Mouse (Mus musculus) thymus, adult 2 months (tissue): Measurements from ENCODE around the gene Gria1.

Experiments
- CTCF ChIP-seq: fragments of 200-500 bp; IDR thresholded peaks from 2 replicates; pipeline ENCODE4 v1.5.1; 2012; ENCODE audit warnings: mild to moderate bottlenecking, control low read depth, low read length, moderate library complexity, borderline replicate concordance; ENCODE audit not compliant: control insufficient read depth, poor library complexity, insufficient read depth; ENCODE audit errors: extremely low read depth
- POLR2A ChIP-seq: fragments of 200-500 bp; IDR thresholded peaks from 2 replicates; pipeline ENCODE4 v1.6.1; 2012; ENCODE audit warnings: mild to moderate bottlenecking, low read length, control low read depth, moderate library complexity; ENCODE audit not compliant: control insufficient read depth, poor library complexity, insufficient read depth; ENCODE audit errors: extremely low read depth

GRCm38 (mm10) chr11:57018536-57018935 is 7.3 kb downstream of the Gria1 start:
- TF ChIP-seq POLR2A (no peak), CTCF (no peak)
